In the genomic region with DNA sequence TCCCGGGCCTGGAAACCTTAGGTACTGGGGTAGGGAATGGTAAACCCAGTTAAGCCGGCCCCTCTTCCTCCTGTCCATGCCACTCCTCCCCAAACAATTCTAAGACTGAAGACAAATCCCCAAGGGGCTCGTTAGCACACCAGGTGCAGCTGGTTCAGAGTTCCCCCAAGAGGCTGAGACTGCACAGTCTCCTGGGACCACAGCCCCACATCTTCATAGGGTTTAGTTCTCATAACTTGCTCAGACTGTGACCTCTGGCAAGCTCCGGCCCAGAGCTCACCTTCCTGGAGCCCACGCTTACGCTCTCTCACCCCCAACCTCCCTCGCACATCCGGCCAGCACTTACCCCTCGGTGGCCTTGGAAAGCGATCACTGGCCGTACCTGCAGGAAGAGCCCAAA, we compare ENCODE assay signal across 8 mouse cellular contexts. TPM values are rescaled to one million over a fixed set of nuclear protein-coding genes. Genes with fewer than 3 reads are reported as not detected.
DNase-seq lines count a peak whose midpoint lies in the region; ATAC-seq and TF ChIP-seq lines count a peak whose summit lies in the region.

No protein-coding gene starts in this region.

- DNase-seq in heart, postnatal 36 days = no peak
- DNase-seq in hindbrain, embryonic 10.5 days (ENCODE audit: low spot score) = no peak
- DNase-seq in midbrain, embryonic 11.5 days (ENCODE audit: low spot score, missing footprints) = no peak
- no peak for DNase-seq in cerebellum, postnatal 25 days
- DNase-seq in embryo, embryonic 9.5 days (ENCODE audit: extremely low spot score) = no peak
- no peak for DNase-seq in gastrocnemius, adult 18-20 months (ENCODE audit: low spot score)

- H3K4me3 ChIP-seq in heart, embryonic 11.5 days (ENCODE audit: low read depth, low read length) = peak overlapping the region; percentile 52
- peak overlapping the region; percentile 83 for H3K4me3 ChIP-seq in E14TG2a.4 (replicated peaks; ENCODE audit: low read length)
- H3K4me3 ChIP-seq in hindbrain, embryonic 10.5 days = peak overlapping the region; percentile 51
- peak overlapping the region; percentile 33; the same call in 1 of the 2 replicates for H3K4me3 ChIP-seq in midbrain, embryonic 11.5 days (ENCODE audit: low read depth, low read length)

- H3K9ac ChIP-seq in heart, embryonic 11.5 days (ENCODE audit: low read depth, low read length) = 0 out of 2 replicates have a peak overlapping the region, but pooled peaks have one; percentile 60
- H3K9ac ChIP-seq in midbrain, embryonic 11.5 days (ENCODE audit: low read length) = peak overlapping the region; percentile 40; the same call in 1 of the 2 replicates

- no peak for ATAC-seq in heart, embryonic 11.5 days (replicated peaks; ENCODE audit: insufficient number of reproducible peaks, low FRiP score, low TSS enrichment)
- ATAC-seq in midbrain, embryonic 11.5 days (ENCODE audit: low FRiP score) = no peak

- H3K4me1 ChIP-seq in heart, embryonic 11.5 days (ENCODE audit: control insufficient read depth, insufficient read depth, low read length) = peaks cover 8% of the 10 kb centered on the region
- H3K4me1 ChIP-seq in E14TG2a.4 (replicated peaks; ENCODE audit: low read depth, low read length) = peaks cover 49% of the 10 kb centered on the region
- peaks cover 18% of the 10 kb centered on the region for H3K4me1 ChIP-seq in hindbrain, embryonic 10.5 days (replicated peaks)
- H3K4me1 ChIP-seq in midbrain, embryonic 11.5 days (ENCODE audit: control insufficient read depth, insufficient read depth, low read length) = peaks cover 9% of the 10 kb centered on the region

- no peaks in the 10 kb centered on the region for H3K9me3 ChIP-seq in heart, embryonic 11.5 days (replicated peaks; ENCODE audit: control insufficient read depth, low read length)
- no peaks in the 10 kb centered on the region for H3K9me3 ChIP-seq in E14TG2a.4 (ENCODE audit: low read length)
- H3K9me3 ChIP-seq in hindbrain, embryonic 10.5 days = no peaks in the 10 kb centered on the region
- no peaks in the 10 kb centered on the region for H3K9me3 ChIP-seq in midbrain, embryonic 11.5 days (ENCODE audit: control insufficient read depth, low read length)

- peak overlapping the region; percentile 91 for H3K4me2 ChIP-seq in heart, embryonic 11.5 days
- H3K4me2 ChIP-seq in midbrain, embryonic 11.5 days = peak overlapping the region; percentile 63

- intact Hi-C loops in heart, postnatal 36 days (cut with DNase I) = no loop called here

- H3K27me3 ChIP-seq in heart, embryonic 11.5 days (ENCODE audit: control insufficient read depth, insufficient read depth, low read length) = no peaks in the 10 kb centered on the region
- peaks cover 4% of the 10 kb centered on the region; the same call in 1 of the 2 replicates for H3K27me3 ChIP-seq in E14TG2a.4 (ENCODE audit: insufficient read depth, low read length)
- H3K27me3 ChIP-seq in hindbrain, embryonic 10.5 days (ENCODE audit: insufficient read depth, poor library complexity, severe bottlenecking) = peaks cover 35% of the 10 kb centered on the region
- H3K27me3 ChIP-seq in midbrain, embryonic 11.5 days (ENCODE audit: control insufficient read depth, insufficient read depth, low read length) = peaks cover 22% of the 10 kb centered on the region

- H3K27ac ChIP-seq in heart, embryonic 11.5 days (ENCODE audit: low read depth, low read length) = no peak overlapping the region
- peak overlapping the region; percentile 62 for H3K27ac ChIP-seq in hindbrain, embryonic 10.5 days
- H3K27ac ChIP-seq in midbrain, embryonic 11.5 days (ENCODE audit: low read depth, low read length) = no peak overlapping the region

- no peak for TF ChIP-seq CTCF in E14TG2a.4 (conservative IDR thresholded peaks at IDR 0.05; ENCODE audit: low read length)

- 11% methylated on average over 11 of the region's 11 CpGs for WGBS in heart, embryonic 11.5 days (ENCODE audit: insufficient replicate concordance)
- WGBS in hindbrain, embryonic 10.5 days = 8% methylated on average over 11 of the region's 11 CpGs
- WGBS in midbrain, embryonic 11.5 days = 9% methylated on average over 11 of the region's 11 CpGs

- peaks cover 17% of the 10 kb centered on the region for H3K36me3 ChIP-seq in heart, embryonic 11.5 days (ENCODE audit: control insufficient read depth, insufficient read depth, low read length)
- peaks cover 43% of the 10 kb centered on the region for H3K36me3 ChIP-seq in E14TG2a.4 (ENCODE audit: insufficient read depth, low read length)
- peaks cover 32% of the 10 kb centered on the region for H3K36me3 ChIP-seq in hindbrain, embryonic 10.5 days
- peaks cover 11% of the 10 kb centered on the region; the same call in 1 of the 2 replicates for H3K36me3 ChIP-seq in midbrain, embryonic 11.5 days (ENCODE audit: control insufficient read depth, insufficient read depth, low read length)

RNA-seq across cellular contexts. Expression of a gene that starts 2.3 kb away (rescaled TPM):
- polyA plus RNA-seq in heart, embryonic 11.5 days (2014; fragmentation: Nextera tagmentation; extraction: Ambion mirVana) = 1.6 and 2.4 TPM in 2 replicates
- total RNA-seq in heart, postnatal 36 days (2021) = not detected
- polyA plus RNA-seq in hindbrain, embryonic 10.5 days (2016; fragmentation: Nextera tagmentation; extraction: Ambion mirVana) = 3.3 and 6.5 TPM in 2 replicates
- 2.2 and 2.5 TPM in 2 replicates for polyA plus RNA-seq in midbrain, embryonic 11.5 days (2014; fragmentation: Nextera tagmentation; extraction: Ambion mirVana)
- total RNA-seq in gastrocnemius, adult 18-20 months (2021) = not detected

RNA-seq across cellular contexts. Expression of a gene that starts 7.2 kb away (rescaled TPM):
- 603 and 608 TPM in 2 replicates for polyA plus RNA-seq in heart, embryonic 11.5 days (2014; fragmentation: Nextera tagmentation; extraction: Ambion mirVana)
- 100 to 1,000 TPM; 376 to 394 TPM for total RNA-seq in heart, postnatal 36 days (2021)
- polyA plus RNA-seq in hindbrain, embryonic 10.5 days (2016; fragmentation: Nextera tagmentation; extraction: Ambion mirVana) = 502 and 520 TPM in 2 replicates
- 467 and 471 TPM in 2 replicates for polyA plus RNA-seq in midbrain, embryonic 11.5 days (2014; fragmentation: Nextera tagmentation; extraction: Ambion mirVana)
- total RNA-seq in gastrocnemius, adult 18-20 months (2021) = 100 to 1,000 TPM; 334 to 355 TPM

RNA-seq across cellular contexts. Expression of a gene that starts 11.3 kb away (rescaled TPM):
- 118 and 124 TPM in 2 replicates for polyA plus RNA-seq in heart, embryonic 11.5 days (2014; fragmentation: Nextera tagmentation; extraction: Ambion mirVana)
- total RNA-seq in heart, postnatal 36 days (2021) = 10 to 100 TPM; 23.5 to 23.6 TPM
- 110 and 135 TPM in 2 replicates for polyA plus RNA-seq in hindbrain, embryonic 10.5 days (2016; fragmentation: Nextera tagmentation; extraction: Ambion mirVana)
- 118 and 128 TPM in 2 replicates for polyA plus RNA-seq in midbrain, embryonic 11.5 days (2014; fragmentation: Nextera tagmentation; extraction: Ambion mirVana)
- total RNA-seq in gastrocnemius, adult 18-20 months (2021) = 10 to 100 TPM; 10.9 to 15.1 TPM

RNA-seq across cellular contexts. Expression of a gene that starts 14.8 kb away (rescaled TPM):
- 0.07 TPM in 1 of 2 replicates, not detected in the other for polyA plus RNA-seq in heart, embryonic 11.5 days (2014; fragmentation: Nextera tagmentation; extraction: Ambion mirVana)
- not detected for total RNA-seq in heart, postnatal 36 days (2021)
- 0.15 and 0.42 TPM in 2 replicates for polyA plus RNA-seq in hindbrain, embryonic 10.5 days (2016; fragmentation: Nextera tagmentation; extraction: Ambion mirVana)
- 0.48 and 0.77 TPM in 2 replicates for polyA plus RNA-seq in midbrain, embryonic 11.5 days (2014; fragmentation: Nextera tagmentation; extraction: Ambion mirVana)
- not detected for total RNA-seq in gastrocnemius, adult 18-20 months (2021)

RNA-seq across cellular contexts. Expression of a gene that starts 28.2 kb away (rescaled TPM):
- 2.7 and 3.4 TPM in 2 replicates for polyA plus RNA-seq in heart, embryonic 11.5 days (2014; fragmentation: Nextera tagmentation; extraction: Ambion mirVana)
- total RNA-seq in heart, postnatal 36 days (2021) = 1 to 10 TPM; 3.9 to 4.4 TPM
- polyA plus RNA-seq in hindbrain, embryonic 10.5 days (2016; fragmentation: Nextera tagmentation; extraction: Ambion mirVana) = 1.6 and 3.0 TPM in 2 replicates
- 1.6 and 2.0 TPM in 2 replicates for polyA plus RNA-seq in midbrain, embryonic 11.5 days (2014; fragmentation: Nextera tagmentation; extraction: Ambion mirVana)
- 1 to 10 TPM; 1.7 to 1.8 TPM for total RNA-seq in gastrocnemius, adult 18-20 months (2021)

Comparison
In these comparisons a context has a peak if more than half of its experiments do, and no peak if none do; other contexts are left out.
1. H3K4me3 ChIP-seq: peak in every context shown above with its lines; median percentile 83 in E14TG2a.4; 52 in heart, embryonic 11.5 days; 51 in hindbrain, embryonic 10.5 days; 33 in midbrain, embryonic 11.5 days.